Mouse (Mus musculus) cortical plate, adult 2 months (tissue): ENCODE measurements around the gene Hist1h2bh.

Source experiments
- CTCF ChIP-seq: fragments of 200-500 bp; IDR thresholded peaks from 2 replicates; pipeline ENCODE4 v1.5.1; 2011; ENCODE audit warnings: mild to moderate bottlenecking, control low read depth, low read length; ENCODE audit not compliant: insufficient read depth; ENCODE audit errors: extremely low read depth
- POLR2A ChIP-seq: fragments of 200-500 bp; IDR thresholded peaks from 2 replicates; pipeline ENCODE4 v1.6.1; 2011; ENCODE audit warnings: mild to moderate bottlenecking, low read length, control low read depth; ENCODE audit not compliant: insufficient read depth; ENCODE audit errors: extremely low read depth

DNA sequence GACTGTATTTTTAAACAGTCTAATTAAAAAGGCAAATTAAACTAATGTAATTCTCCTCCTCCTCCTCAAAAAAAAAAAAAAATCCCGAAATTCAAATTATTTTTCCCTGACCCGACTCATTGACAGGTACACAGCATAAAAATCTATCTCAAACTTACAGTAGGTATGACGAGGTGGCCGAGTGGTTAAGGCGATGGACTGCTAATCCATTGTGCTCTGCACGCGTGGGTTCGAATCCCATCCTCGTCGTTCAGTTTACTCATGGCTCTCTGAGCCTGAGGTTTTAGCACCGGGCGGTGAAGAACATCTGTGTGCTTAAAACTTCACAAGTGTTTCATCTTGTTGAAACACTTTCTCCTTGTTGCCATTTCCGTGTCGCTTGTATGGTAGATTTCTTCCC, 21.5 kb downstream of the Hist1h2bh start:
- TF ChIP-seq CTCF (no peak), POLR2A (no peak)
